Mouse (Mus musculus) ES-Bruce4 (cell line): Measurements from ENCODE around the gene Hist2h2aa1.

Experiments
- CTCF ChIP-seq: IDR thresholded peaks from one replicate; pipeline ENCODE4 v1.8.1; 2011; ENCODE audit warnings: low read depth, low read length
- EP300 ChIP-seq: IDR thresholded peaks from 2 replicates; pipeline ENCODE4 v1.6.1; 2011; ENCODE audit warnings: low read depth, low read length; ENCODE audit not compliant: insufficient read depth

DNA sequence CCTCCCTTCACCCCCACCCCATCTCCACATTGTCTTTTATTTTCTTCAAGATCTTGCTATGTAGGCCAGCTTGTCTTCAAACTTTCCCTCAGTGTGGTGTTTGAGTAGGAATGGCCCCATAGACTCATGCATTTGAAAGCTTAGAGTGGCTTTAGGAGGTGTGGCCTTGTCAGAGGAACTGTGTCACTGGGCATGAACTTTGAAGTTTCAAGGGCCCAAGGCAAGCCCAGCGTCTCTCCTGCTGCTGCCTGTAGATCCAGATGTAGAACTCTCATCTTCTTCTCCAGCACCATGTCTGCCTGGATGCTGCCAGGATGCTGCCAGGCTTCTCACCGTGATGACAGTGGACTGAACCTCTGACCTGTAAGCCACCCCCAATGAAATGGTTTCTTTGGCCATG is 16.5 kb upstream of the Hist2h2aa1 start:
- TF ChIP-seq CTCF (no peak), EP300 (no peak)
